Mouse (Mus musculus) neural tube, embryonic 10.5 days (tissue): ENCODE results near the gene Birc6.

Experiments
- DNase-seq: peaks from one replicate; pipeline ENCODE4 v3.0.0-alpha.2; 2017; ENCODE audit warnings: low spot score; ENCODE audit errors: extremely low spot score

Gene Birc6

GRCm38 (mm10) chr17:74527729-74528607 lies at the start of gene Birc6:
Gene Birc6, plus strand, starts transcription at chr17:74528295.
- peak; percentile 100 for DNase-seq

- DNase-seq = no peak
These were observed 47.6 kb upstream of the Birc6 start for GRCm38 (mm10) chr17:74480361-74481069.

- peak; percentile 93 for DNase-seq
These were observed 38.8 kb upstream of the Birc6 start, which contains the start of gene Yipf4 for GRCm38 (mm10) chr17:74489024-74489900. Gene Yipf4, plus strand, starts transcription at chr17:74489493.

GRCm38 (mm10) chr17:74489901-74490220 lies 38.2 kb upstream of the Birc6 start:
- no peak for DNase-seq

GRCm38 (mm10) chr17:74491565-74491964 lies 36.5 kb upstream of the Birc6 start:
- DNase-seq = no peak

- no peak for DNase-seq
These were observed 27.9 kb upstream of the Birc6 start for GRCm38 (mm10) chr17:74500204-74500603.

- DNase-seq = no peak
These were observed 27.0 kb upstream of the Birc6 start for GRCm38 (mm10) chr17:74501085-74501484.

GRCm38 (mm10) chr17:74507934-74508333 lies 20.2 kb upstream of the Birc6 start:
- no peak for DNase-seq

- DNase-seq = no peak
These were observed 19.5 kb upstream of the Birc6 start for GRCm38 (mm10) chr17:74508600-74508999.

- no peak for DNase-seq
These were observed 15.8 kb upstream of the Birc6 start for GRCm38 (mm10) chr17:74512308-74512707.

- no peak for DNase-seq
These were observed 5.0 kb upstream of the Birc6 start for GRCm38 (mm10) chr17:74522797-74523723.

- DNase-seq = no peak
These were observed 2.0 kb upstream of the Birc6 start for GRCm38 (mm10) chr17:74526117-74526516.

- peak; percentile 13 for DNase-seq
These were observed 1.1 kb upstream of the Birc6 start for GRCm38 (mm10) chr17:74526806-74527653.

- DNase-seq = no peak
These were observed 795 bp downstream of the Birc6 start for GRCm38 (mm10) chr17:74528648-74529532.

- DNase-seq = no peak
These were observed 1.4 kb downstream of the Birc6 start for GRCm38 (mm10) chr17:74529533-74529824.

GRCm38 (mm10) chr17:74534971-74535370 lies 6.9 kb downstream of the Birc6 start:
- no peak for DNase-seq

GRCm38 (mm10) chr17:74537526-74537925 lies 9.4 kb downstream of the Birc6 start:
- no peak for DNase-seq

GRCm38 (mm10) chr17:74543615-74544014 lies 15.5 kb downstream of the Birc6 start:
- DNase-seq = no peak

GRCm38 (mm10) chr17:74554118-74554517 lies 26.0 kb downstream of the Birc6 start:
- DNase-seq = no peak
